Mouse (Mus musculus): ENCODE results near the gene Atrn.

Atrn gene

DNA sequence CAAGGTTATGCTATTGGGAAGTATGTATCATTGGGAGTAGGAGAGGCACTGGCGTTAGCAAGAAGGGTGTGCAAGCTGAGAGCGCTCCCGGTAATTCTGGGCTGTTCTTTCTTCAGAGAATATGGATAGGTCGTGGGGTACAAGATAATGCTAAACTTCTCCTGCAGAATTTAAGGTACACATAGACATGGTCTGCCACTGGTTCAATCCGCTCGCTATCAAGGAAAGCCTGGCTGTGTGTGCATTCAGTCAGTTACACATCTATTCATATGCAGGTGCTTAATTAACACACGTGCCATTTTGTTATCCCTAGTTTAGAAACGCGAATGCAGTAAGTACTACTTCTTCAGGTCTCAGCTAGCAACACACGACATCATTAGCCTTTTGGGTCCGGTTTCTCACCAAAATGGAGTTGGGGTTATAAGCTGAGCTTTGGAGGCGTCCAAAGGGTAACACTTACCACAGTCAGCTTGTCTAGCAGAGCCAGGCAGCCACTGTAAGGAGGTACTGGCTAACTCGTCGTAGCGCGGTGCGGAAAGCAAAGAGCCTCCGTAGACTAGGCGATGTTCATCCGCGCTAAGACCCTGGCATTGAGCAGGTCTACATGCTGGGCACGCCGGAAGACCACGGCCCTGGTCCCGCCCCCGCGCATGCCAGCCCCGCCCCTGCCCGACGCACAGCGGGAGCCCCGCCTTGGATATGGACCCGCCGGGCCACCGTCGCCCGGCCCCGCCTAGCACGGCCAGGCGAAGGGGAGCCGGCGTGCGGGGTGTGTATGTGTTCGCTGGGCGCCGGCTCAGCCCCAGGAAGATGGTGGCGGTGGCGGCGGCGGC is at the start of gene Atrn, which contains the start of gene 4930402H24Rik:
TSS of gene Atrn (plus strand) at position 745 of the 833 bp plus-strand sequence.
TSS of gene 4930402H24Rik (minus strand) at position 656 of the 833 bp plus-strand sequence.
- peak; percentile 92 for DNase-seq

- DNase-seq: no peak
Observed at GRCm38 (mm10) chr2:130862091-130862490, 44.2 kb upstream of the Atrn start.

DNA sequence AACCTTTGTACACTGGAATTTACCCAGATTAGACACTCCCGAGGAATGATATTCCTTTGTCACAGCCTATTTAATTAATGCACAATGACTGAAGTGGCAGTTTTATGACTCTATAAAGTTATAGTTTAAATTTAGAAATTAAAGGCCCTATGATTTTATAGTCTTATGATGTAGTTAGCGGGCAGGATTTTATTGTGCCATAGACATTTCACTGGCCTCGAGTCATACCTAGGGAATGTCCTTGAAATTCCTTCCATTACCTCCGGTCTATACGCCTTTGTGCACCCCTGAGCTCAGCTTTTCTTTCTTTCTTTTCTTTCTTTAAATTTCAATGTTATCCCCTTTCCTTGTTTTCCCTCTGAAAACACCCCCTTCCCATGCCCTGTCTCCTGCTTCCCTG is 35.4 kb upstream of the Atrn start:
- no peak for DNase-seq

DNA sequence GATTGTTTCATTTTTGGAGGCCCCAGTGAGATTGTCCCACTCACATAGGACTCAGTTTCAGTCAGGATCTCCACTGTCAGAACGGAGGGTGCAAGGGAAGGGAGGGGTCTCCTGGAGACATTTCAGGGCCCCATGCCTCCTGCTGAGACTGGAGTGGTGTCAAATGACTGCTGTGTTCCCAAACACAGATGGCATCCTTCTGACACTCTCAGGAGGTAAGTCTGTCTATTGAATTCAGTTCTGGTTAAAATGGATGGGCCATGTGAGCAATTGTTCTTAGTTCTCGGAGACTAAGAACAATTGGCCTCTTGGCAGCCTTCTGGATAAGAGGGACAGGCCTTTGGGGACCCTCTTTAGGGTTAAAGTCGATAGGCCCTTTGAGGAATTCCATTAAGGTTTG is 28.9 kb upstream of the Atrn start:
- no peak for DNase-seq

DNA sequence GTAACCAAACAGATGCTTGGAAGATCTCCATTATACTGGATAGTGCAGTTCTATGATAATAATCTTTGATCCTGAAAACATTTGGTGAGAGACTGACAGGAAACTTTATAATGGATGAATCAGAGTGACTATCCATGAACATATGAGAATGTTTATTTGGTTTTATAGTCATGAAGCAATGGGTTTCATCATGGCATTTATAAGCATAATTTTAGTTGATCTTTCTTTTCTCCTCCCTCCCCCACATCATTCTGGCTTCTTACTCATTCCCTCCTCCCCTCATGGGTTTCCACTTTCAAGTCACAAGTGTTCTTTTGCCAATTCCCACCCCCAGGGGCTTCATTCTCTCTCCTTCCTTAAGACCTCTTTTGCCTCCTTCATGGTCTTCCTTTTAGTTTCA is 19.3 kb upstream of the Atrn start:
- no peak for DNase-seq

- DNase-seq: no peak
Observed at GRCm38 (mm10) chr2:130887456-130887855, 18.8 kb upstream of the Atrn start.

DNA sequence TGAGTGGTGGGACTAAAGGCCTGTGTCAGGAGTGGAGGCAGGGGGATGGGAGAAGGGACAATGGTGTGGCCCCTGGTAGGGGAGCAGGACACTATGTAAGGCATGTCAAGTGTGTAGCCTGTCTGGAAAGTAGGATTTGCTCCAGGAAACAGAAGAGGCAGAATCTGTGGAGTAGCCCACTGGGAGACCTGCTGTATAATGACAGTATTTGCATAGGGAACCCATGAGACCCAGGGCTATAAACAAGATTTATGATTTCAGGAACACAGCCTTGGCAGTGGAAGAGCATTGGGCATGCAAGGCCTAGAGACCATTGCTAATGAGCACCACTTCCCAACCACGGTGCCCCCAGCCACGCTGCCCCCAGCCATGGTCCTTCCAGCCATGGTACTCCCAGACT is 9.4 kb upstream of the Atrn start:
- DNase-seq: no peak

- DNase-seq: no peak
Observed at GRCm38 (mm10) chr2:130897856-130898255, 8.4 kb upstream of the Atrn start.

- DNase-seq: no peak
Observed at GRCm38 (mm10) chr2:130898783-130899182, 7.5 kb upstream of the Atrn start.

- no peak for DNase-seq
Observed at GRCm38 (mm10) chr2:130906584-130907315, 455 bp downstream of the Atrn start.

DNA sequence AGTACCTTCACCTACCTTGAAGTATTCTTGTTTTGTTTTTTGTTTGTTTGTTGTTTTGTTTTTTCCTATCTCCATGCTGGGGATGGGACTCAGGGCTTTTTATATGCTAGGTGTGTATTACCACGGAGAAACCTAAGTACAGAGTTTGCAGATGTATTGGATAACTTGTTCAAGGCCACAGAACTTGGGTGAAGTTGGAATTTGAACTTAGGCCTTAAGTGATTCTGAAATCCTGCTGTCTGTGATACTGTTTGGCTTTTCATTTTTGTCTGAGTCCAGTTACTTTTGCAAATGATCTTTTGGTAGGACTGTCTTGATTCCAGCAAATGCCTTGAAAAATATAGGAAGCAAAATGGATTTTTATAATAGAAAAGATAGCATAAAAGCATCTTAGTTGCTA is 5.4 kb downstream of the Atrn start:
- no peak for DNase-seq

DNA sequence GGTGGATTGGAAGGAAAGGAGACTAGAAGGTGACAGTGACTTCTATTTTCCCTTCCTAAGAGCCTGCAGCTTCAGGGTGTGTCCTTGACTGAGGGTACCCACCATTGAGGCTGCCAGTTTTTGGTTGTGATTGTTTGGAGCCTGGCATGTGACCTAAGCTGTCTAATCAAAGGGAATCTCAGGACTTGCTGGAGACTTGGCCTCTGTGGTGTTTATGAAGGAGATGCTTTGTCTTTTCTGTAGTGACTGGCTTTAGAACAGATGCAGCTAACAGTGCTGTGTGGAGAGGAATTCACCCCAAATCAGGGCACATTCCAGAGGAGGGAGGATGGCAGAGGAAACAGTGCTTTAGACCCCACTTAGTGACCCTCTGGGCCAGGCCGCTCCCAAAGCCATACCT is 8.6 kb downstream of the Atrn start:
- DNase-seq: no peak

GRCm38 (mm10) chr2:130916521-130917147 is 10.3 kb downstream of the Atrn start:
- DNase-seq: no peak

DNA sequence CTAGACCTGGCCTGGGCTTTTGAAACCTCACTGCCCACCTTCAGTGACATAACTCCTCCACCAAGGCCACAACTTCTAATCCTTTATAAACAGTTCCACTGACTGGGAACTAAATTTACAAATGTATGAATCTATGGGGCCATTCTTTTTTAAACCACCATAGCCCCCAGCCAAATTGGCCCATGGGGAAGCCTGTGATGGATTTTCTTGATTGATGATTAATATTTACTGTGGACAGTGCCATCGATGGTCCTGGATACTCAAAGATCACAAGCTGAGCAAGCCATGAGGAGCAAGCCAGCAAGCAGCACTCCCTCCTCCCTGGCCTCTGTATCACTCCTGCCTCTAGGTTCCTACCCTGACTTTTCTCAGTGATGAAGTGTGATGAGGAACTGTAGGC is 11.4 kb downstream of the Atrn start:
- no peak for DNase-seq

GRCm38 (mm10) chr2:130919062-130919593 is 12.8 kb downstream of the Atrn start:
- DNase-seq: no peak

GRCm38 (mm10) chr2:130924950-130925349 is 18.7 kb downstream of the Atrn start:
- no peak for DNase-seq

DNA sequence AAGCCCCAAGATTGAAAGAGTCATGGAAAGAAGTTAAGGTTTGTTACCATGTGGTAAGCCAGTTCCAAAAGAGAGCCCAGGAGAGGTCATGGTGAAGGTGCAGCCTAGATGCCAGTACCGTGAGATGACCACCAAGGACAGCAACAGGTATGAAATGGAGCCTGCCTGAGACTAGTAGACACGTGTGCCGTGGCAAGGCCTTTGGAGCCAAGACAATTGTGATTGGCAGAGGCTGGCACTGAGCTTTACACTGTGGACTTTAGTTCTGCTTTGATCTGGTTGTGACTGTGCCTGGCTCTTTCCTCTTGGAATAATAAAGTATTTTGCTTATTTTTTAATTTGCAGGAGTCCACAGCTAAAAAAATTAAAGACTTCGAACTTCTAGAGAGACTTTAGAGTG is 21.7 kb downstream of the Atrn start:
- DNase-seq: no peak

DNA sequence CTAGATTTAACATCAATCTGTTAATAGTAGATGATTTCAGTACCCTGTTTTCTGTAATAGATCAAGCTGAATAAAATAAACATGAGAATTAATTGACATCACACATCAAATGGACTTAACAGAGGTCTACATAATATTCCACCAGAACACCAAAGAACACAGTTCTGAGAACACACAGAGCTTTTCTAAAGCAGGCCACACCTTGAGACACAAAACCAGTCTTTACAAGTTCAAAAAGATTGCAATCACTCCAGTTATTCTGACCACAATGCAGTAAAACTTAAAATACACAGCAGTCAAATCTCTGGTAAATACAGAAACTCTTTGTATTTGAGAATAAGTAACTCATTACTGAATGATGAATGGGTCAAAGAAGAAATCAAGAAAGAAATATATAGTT is 22.2 kb downstream of the Atrn start:
- DNase-seq: no peak

DNA sequence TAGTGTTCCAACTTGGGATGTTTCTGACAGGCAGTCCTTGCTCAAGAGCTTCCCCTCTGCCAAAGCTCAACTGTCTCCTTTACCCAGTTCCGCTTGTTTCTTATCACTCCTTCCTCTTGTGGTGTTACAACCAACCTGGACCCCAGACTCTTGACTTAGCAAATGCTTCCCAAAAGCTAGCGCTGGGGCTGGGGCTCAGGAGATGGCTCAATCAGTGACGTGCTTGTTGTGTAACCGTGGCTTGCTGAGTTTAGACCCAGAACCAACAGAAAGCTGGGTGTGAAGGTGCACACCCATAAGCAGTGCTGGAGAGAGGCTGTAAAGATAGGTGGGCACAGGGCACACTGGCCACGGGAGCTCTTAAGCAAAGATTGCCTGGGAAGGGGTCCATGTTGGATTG is 23.7 kb downstream of the Atrn start:
- DNase-seq: no peak

DNA sequence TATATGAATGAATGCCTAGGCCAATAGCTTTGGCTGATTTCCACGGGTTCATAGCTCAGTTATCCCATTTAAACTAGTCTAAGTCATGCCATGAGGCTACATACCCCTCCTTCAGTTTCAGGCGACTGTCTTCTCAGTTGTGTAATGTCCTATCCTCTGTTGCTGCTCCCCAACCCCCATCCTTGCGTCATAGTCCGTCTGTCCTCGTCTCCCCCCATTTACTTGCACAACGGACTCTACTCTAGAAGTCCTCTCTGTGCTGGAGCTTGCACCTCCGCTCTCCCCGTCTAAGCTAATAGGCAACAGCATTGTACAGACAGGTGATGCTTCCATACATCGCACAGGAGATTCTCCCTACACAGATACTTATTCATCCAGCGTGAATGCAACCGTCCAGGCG is 26.6 kb downstream of the Atrn start:
- DNase-seq: peak; percentile 41

DNA sequence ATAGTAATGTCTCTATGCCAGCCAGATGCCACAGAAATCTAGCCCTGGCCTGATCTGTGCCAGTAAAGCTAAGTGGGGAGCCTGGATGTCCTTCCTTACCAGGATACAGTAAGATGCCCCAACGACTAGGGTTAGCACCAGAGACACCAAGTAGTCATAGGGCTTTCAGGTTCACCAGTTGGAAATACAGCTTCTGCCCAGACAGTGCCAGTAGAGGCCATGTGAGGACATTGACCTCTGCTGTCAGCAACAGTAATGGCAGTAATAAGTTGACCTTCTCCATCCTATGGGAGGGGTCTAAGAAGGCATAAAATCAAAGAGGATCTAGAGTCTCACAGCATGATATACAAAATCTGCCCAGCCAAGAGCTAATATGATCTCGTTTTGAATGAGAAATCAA is 43.5 kb downstream of the Atrn start:
- DNase-seq: no peak

- peak; percentile 92 for DNase-seq
Observed at GRCm38 (mm10) chr2:130950548-130950947, 44.3 kb downstream of the Atrn start.

- DNase-seq: no peak
Observed at GRCm38 (mm10) chr2:130958906-130959305, 52.6 kb downstream of the Atrn start.

DNA sequence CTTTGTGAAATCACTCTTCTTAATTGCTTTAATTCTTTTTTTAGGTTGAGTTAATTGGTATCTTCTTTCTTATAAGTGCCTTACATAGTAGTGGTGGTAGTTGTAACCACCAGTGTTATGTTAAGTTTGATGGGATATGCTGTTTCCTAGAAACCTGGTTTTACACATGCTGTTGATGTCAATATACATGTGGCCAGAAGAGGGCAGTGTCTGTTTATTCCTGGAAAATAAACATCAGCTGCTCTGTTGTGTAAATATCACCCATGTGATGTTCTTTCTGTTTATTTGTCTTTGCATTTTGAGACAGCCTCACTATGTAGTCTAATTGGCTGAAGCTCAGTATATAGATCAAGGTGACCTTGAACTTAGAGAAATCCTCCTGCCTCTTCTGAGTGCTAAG is 55.6 kb downstream of the Atrn start:
- DNase-seq: peak; percentile 10
